Mouse (Mus musculus) layer of hippocampus, adult 6 months (tissue): ENCODE measurements around the gene Vmn1r107. TPM values are rescaled to one million over a fixed set of nuclear protein-coding genes. Genes with fewer than 3 reads are reported as not detected.

Source experiments
- long read RNA-seq, 2 experiments: library from polyadenylated mRNA; unstranded; transcript quantifications; one replicate each; pipeline ENCODE4 v2.0.0; 2019 to 2020
- polyA plus RNA-seq: library from polyadenylated mRNA; unstranded; fragments of <200 nt; fragmentation: Nextera tagmentation; gene quantifications from 2 replicates; pipeline ENCODE4 v1.2.3, GENCODE M21; 2021

The Vmn1r107 gene
- not detected in 2 replicates for polyA plus RNA-seq
- long read RNA-seq, experiment 1 = 0 reads
- long read RNA-seq, experiment 2 = 0 reads

GRCm38 (mm10) chr7:20668618-20669017 is at the start of gene Vmn1r107:
Vmn1r107 (plus strand) TSS chr7:20668918.

GRCm38 (mm10) chr7:20703116-20703515 is 34.4 kb downstream of the Vmn1r107 start, which contains the start of gene Vmn1r111:
Vmn1r111 (minus strand) TSS chr7:20703216.

Other genes with a start within 250 kb of the Vmn1r107 start
- not detected in 2 replicates for gene Vmn1r101, start 226.3 kb upstream of the Vmn1r107 start, polyA plus RNA-seq
- gene Gm10670, start 194.0 kb upstream of the Vmn1r107 start, polyA plus RNA-seq = not detected in 2 replicates
- not detected in 2 replicates for gene Vmn1r103, start 158.4 kb upstream of the Vmn1r107 start, polyA plus RNA-seq
- gene Vmn1r104, start 135.1 kb upstream of the Vmn1r107 start, polyA plus RNA-seq = not detected in 2 replicates
- gene Gm5726, start 123.2 kb upstream of the Vmn1r107 start, polyA plus RNA-seq = not detected in 2 replicates
- not detected in 2 replicates for gene Gm4141, start 92.7 kb upstream of the Vmn1r107 start, polyA plus RNA-seq
- gene Gm4513, start 69.9 kb upstream of the Vmn1r107 start, polyA plus RNA-seq = not detected in 2 replicates
- not detected in 2 replicates for gene Vmn1r111, start 34.3 kb downstream of the Vmn1r107 start, polyA plus RNA-seq
- not detected in 2 replicates for gene Gm10668, start 61.7 kb downstream of the Vmn1r107 start, polyA plus RNA-seq
- not detected in 2 replicates for gene Vmn1r112, start 102.3 kb downstream of the Vmn1r107 start, polyA plus RNA-seq
- gene Vmn1r113, start 118.4 kb downstream of the Vmn1r107 start, polyA plus RNA-seq = not detected in 2 replicates
- not detected in 2 replicates for gene Vmn1r114, start 143.3 kb downstream of the Vmn1r107 start, polyA plus RNA-seq
- not detected in 2 replicates for gene Vmn1r115, start 176.1 kb downstream of the Vmn1r107 start, polyA plus RNA-seq
- gene Vmn1r116, start 203.3 kb downstream of the Vmn1r107 start, polyA plus RNA-seq = not detected in 2 replicates
- not detected in 2 replicates for gene Vmn1r117, start 215.2 kb downstream of the Vmn1r107 start, polyA plus RNA-seq
- not detected in 2 replicates for gene Vmn1r118, start 243.4 kb downstream of the Vmn1r107 start, polyA plus RNA-seq